Mouse (Mus musculus) liver, adult 2 months (tissue): ENCODE measurements around the gene Nol4l. TPM values are rescaled to one million over a fixed set of nuclear protein-coding genes. Genes with fewer than 3 reads are reported as not detected.

Experiments
- DNase-seq: peaks from one replicate; pipeline ENCODE4 v3.0.0-alpha.2; 2011; ENCODE audit warnings: low read depth, low spot score; ENCODE audit errors: extremely low read depth
- H3K27ac ChIP-seq: fragments of 200-500 bp; replicated peaks from 2 replicates; pipeline ENCODE4 v1.5.1; 2012; ENCODE audit warnings: low read depth, mild to moderate bottlenecking, control low read depth, inconsistent platforms, low read length; ENCODE audit not compliant: insufficient read depth
- H3K27me3 ChIP-seq: fragments of 200-500 bp; 2 replicates; pipeline ENCODE4 v1.6.1; 2012; ENCODE audit warnings: mild to moderate bottlenecking, moderate library complexity, low read length, inconsistent platforms; ENCODE audit not compliant: control insufficient read depth, insufficient read depth
- H3K36me3 ChIP-seq: fragments of 200-500 bp; 2 replicates; pipeline ENCODE4 v1.6.1; 2012; ENCODE audit warnings: low read length, inconsistent platforms; ENCODE audit not compliant: control insufficient read depth, insufficient read depth
- H3K4me1 ChIP-seq: fragments of 200-500 bp; 2 replicates; pipeline ENCODE4 v1.6.1; 2011; ENCODE audit warnings: low read length; ENCODE audit not compliant: control insufficient read depth, insufficient read depth
- H3K4me3 ChIP-seq: fragments of 200-500 bp; 2 replicates; pipeline ENCODE4 v1.5.1; 2011; ENCODE audit warnings: low read depth, mild to moderate bottlenecking, control low read depth, low read length, moderate library complexity; ENCODE audit not compliant: insufficient read depth
- H3K79me2 ChIP-seq: fragments of 200-500 bp; 2 replicates; pipeline ENCODE4 v1.6.1; 2012; ENCODE audit warnings: inconsistent platforms, mild to moderate bottlenecking, low read length, moderate library complexity; ENCODE audit not compliant: control insufficient read depth, insufficient read depth
- H3K9ac ChIP-seq: fragments of 200-500 bp; 2 replicates; pipeline ENCODE4 v1.6.1; 2012; ENCODE audit warnings: low read depth, mild to moderate bottlenecking, control low read depth, inconsistent platforms, low read length
- CTCF ChIP-seq: fragments of 200-500 bp; IDR thresholded peaks from 2 replicates; pipeline ENCODE4 v1.5.1; 2011; ENCODE audit warnings: low read depth, low read length, control low read depth
- POLR2A ChIP-seq: fragments of 200-500 bp; IDR thresholded peaks from 2 replicates; pipeline ENCODE4 v1.6.1; 2011; ENCODE audit warnings: low read length, control low read depth; ENCODE audit not compliant: insufficient read depth; ENCODE audit errors: extremely low read depth
- WGBS: fragments of 180-500 bp; shearing (Covaris S2); methylation state at CpG from one replicate; pipeline ENCODE4 v1.1.7; 2018; 5-methylcytosine and 5-hydroxymethylcytosine counted together
- polyA plus RNA-seq: library from polyadenylated mRNA; depleted of rRNA; stranded (reverse); fragments of >200 nt; gene quantifications from 2 replicates; pipeline ENCODE4 v1.2.3, GENCODE M21; 2012
- total RNA-seq: library from RNA; depleted of rRNA; stranded (reverse); fragments of >200 nt; gene quantifications from 2 replicates; pipeline ENCODE4 v1.2.3, GENCODE M21; 2014

Gene Nol4l
- total and polyA plus RNA-seq, 2 experiments = 0.18 to 0.80 TPM

DNA sequence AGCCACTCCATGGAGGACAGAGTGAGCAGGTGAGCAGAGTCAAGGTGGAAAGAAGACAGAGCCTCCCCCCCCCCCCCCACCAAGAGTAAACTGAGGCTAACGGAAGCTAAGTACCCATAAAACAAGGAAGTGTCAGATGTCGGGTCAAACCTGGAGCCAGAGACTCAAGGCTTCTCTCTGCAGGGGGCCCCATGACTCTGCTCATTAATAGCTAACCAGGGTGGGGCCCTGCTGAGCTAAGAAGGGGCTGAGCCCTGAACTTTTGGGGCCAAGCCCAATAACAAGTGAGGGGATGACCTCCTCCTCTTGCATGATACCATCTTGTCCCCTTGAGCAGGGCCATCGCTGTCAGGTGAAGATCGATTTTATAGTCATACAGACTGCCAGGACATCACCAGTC, 17.2 kb upstream of the Nol4l start:
- H3K4me3 ChIP-seq = no peak overlapping the region
- H3K36me3 ChIP-seq = no peaks in the 10 kb centered on the region
- no peaks in the 10 kb centered on the region for H3K79me2 ChIP-seq
- no peaks in the 10 kb centered on the region for H3K4me1 ChIP-seq
- H3K27ac ChIP-seq = no peak overlapping the region
- H3K27me3 ChIP-seq = no peaks in the 10 kb centered on the region
- no peak for DNase-seq
- TF ChIP-seq CTCF = no peak
- TF ChIP-seq POLR2A = no peak
- WGBS = 87% methylated on average over 4 of the region's 4 CpGs
- no peak overlapping the region for H3K9ac ChIP-seq

DNA sequence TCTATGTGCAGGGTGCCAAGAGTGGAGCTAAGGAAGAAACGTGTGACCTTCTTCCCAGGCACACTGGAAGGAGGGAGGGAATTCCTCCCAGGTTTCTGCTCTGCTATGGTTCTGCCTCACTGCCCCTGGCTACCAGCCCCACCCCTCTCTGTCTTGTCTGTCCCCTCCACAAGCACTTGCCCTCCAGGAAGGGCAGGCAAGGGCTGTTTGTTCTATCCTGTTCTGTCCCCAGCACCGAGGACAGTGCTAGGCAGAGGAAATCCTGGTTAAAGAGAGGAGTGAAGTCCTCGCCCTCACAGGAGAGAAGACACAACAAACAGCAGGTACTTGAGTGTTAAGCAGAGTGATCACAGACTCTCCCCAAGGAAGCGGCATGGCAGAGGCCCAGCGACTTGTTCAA, 16.7 kb upstream of the Nol4l start:
- H3K9ac ChIP-seq = no peak overlapping the region
- no peaks in the 10 kb centered on the region for H3K4me1 ChIP-seq

GRCm38 (mm10) chr2:153544771-153545170, 15.0 kb upstream of the Nol4l start:
- no peak overlapping the region for H3K4me3 ChIP-seq
- no peak overlapping the region for H3K9ac ChIP-seq
- TF ChIP-seq POLR2A (no peak), CTCF (no peak)
- H3K27ac ChIP-seq = 0 out of 2 replicates have a peak overlapping the region, but pooled peaks have one; percentile 16
- no peak for DNase-seq
- WGBS = 84% methylated on average over 4 of the region's 4 CpGs
- no peaks in the 10 kb centered on the region for H3K79me2 ChIP-seq
- no peaks in the 10 kb centered on the region for H3K36me3 ChIP-seq
- H3K4me1 ChIP-seq = no peaks in the 10 kb centered on the region
- no peaks in the 10 kb centered on the region for H3K27me3 ChIP-seq

More for the DNA sequence above, 16.7 kb upstream of the Nol4l start:
- Histone ChIP-seq H3K79me2 (no peaks in the 10 kb centered on the region), H3K36me3 (no peaks in the 10 kb centered on the region), H3K4me3 (no peak overlapping the region), H3K27me3 (no peaks in the 10 kb centered on the region), H3K27ac (no peak overlapping the region)
- 66% methylated on average over 5 of the region's 5 CpGs for WGBS
- TF ChIP-seq POLR2A = no peak
- no peak for TF ChIP-seq CTCF
- no peak for DNase-seq

DNA sequence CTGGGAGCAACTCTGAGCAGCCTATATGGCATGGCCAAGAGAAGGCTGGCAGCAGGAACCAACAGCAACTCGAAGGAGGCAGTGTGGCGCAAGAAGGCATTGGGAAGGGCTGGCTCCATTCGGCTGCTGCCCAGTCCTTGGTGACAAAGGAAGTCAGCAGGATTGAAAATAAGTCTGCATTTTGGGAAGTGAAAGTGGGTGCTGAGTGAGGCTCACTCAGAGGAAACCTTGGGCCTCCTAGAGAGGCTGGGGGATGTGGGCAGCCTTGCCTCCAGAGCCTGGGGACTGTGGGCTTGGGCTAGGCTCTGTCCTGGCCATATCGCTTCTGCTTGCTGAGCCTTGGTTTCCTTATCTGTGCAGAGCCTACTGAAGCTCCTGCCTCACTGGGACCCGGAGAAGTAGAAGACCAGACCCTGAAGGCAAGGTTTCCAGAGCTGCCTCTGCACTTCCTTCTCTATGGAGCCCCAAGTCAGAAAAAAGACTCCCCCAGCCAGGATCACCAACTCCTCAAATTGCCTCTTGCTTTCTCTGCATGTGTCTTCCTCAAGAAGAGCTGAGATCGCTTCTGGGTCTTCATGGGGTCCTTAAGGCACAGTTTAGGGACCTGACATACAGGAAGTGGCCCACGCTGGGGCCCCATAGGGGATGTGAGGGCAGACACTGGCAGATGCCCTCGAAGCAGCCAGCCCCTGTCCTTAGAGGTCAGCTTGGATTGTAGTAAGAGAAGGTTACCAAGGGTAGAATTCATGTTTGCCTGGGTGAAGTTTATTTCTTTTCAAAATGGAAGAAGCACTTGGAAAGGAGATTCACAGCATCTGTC, 14.3 kb upstream of the Nol4l start:
- DNase-seq = peak; percentile 23
- TF ChIP-seq POLR2A (no peak), CTCF (no peak)
- H3K9ac ChIP-seq = no peak overlapping the region
- H3K27ac ChIP-seq = 0 out of 2 replicates have a peak overlapping the region, but pooled peaks have one; percentile 32
- H3K4me3 ChIP-seq = no peak overlapping the region
- no peaks in the 10 kb centered on the region for H3K27me3 ChIP-seq
- no peaks in the 10 kb centered on the region for H3K4me1 ChIP-seq
- WGBS = 82% methylated on average over 8 of the region's 8 CpGs
- no peaks in the 10 kb centered on the region for H3K36me3 ChIP-seq
- H3K79me2 ChIP-seq = no peaks in the 10 kb centered on the region

- H3K27ac ChIP-seq = no peak overlapping the region
- 85% methylated on average over 8 of the region's 8 CpGs for WGBS
Measured at GRCm38 (mm10) chr2:153542936-153543668, 13.3 kb upstream of the Nol4l start.

GRCm38 (mm10) chr2:153538898-153539297, 9.1 kb upstream of the Nol4l start:
- no peak for DNase-seq
- no peaks in the 10 kb centered on the region for H3K36me3 ChIP-seq
- H3K79me2 ChIP-seq = no peaks in the 10 kb centered on the region
- H3K27me3 ChIP-seq = no peaks in the 10 kb centered on the region
- H3K9ac ChIP-seq = no peak overlapping the region
- no peak overlapping the region for H3K27ac ChIP-seq
- no peaks in the 10 kb centered on the region for H3K4me1 ChIP-seq
- 94% methylated on average over 3 of the region's 3 CpGs for WGBS
- no peak overlapping the region for H3K4me3 ChIP-seq
- no peak for TF ChIP-seq CTCF
- no peak for TF ChIP-seq POLR2A

More at GRCm38 (mm10) chr2:153542936-153543668, 13.3 kb upstream of the Nol4l start:
- Histone ChIP-seq H3K4me1 (no peaks in the 10 kb centered on the region), H3K36me3 (no peaks in the 10 kb centered on the region), H3K79me2 (no peaks in the 10 kb centered on the region), H3K9ac (no peak overlapping the region), H3K4me3 (no peak overlapping the region), H3K27me3 (no peaks in the 10 kb centered on the region)
- no peak for TF ChIP-seq CTCF
- TF ChIP-seq POLR2A = no peak
- DNase-seq = no peak
